Mouse (Mus musculus): ENCODE results near the gene Gprc5a.

DNA sequence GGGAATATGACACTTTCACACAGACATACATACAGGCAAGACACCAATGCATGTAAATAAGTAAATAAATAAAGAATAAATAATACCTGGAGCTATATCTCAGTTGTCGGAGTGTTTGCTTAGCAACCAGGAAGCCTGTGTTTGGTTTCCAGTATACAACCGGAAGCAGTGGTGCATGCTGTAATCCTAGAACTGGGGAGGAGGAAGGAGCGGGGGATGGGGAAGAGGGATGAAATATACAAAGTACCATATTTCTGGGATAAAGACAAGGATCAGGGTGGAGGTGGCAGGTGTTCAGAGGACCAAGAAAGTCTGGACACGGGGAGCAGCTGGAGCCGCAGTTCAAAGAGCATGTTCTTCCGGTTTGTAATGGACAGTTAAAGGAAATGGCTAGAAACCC lies 16.9 kb upstream of the Gprc5a start:
- no peak for TF ChIP-seq CTCF (IDR thresholded peaks at IDR 0.05; ENCODE audit: control insufficient read depth, insufficient read depth, insufficient replicate concordance, low read depth, low read length)
- TF ChIP-seq POLR2A (IDR thresholded peaks at IDR 0.05; ENCODE audit: control insufficient read depth, low read depth, low read length), result no peak

Data from testis, adult 2 months (tissue).